Mouse (Mus musculus) brain, embryonic 14.5 days (tissue): ENCODE measurements around the gene Zfp697. TPM values are rescaled to one million over a fixed set of nuclear protein-coding genes. Genes with fewer than 3 reads are reported as not detected.
"Not testable (repeated sequence)": the region's sequence is repeated elsewhere in the genome, so short reads cannot be mapped to it uniquely, and the experiment has no call there.

Experiments
- DNase-seq: peaks from one replicate; pipeline ENCODE4 v3.0.0-alpha.2; 2011; ENCODE audit warnings: low read depth
- CTCF ChIP-seq: fragments of 200-500 bp; IDR thresholded peaks from 2 replicates; pipeline ENCODE4 v1.5.1; 2012; ENCODE audit warnings: inconsistent platforms, mild to moderate bottlenecking, moderate library complexity, borderline replicate concordance; ENCODE audit not compliant: insufficient read depth, insufficient read length; ENCODE audit errors: extremely low read depth
- POLR2A ChIP-seq: fragments of 200-500 bp; IDR thresholded peaks from 2 replicates; pipeline ENCODE4 v1.6.1; 2012; ENCODE audit warnings: mild to moderate bottlenecking, inconsistent platforms, borderline replicate concordance; ENCODE audit not compliant: poor library complexity, insufficient read depth, insufficient read length, severe bottlenecking; ENCODE audit errors: extremely low read depth
- polyA plus RNA-seq: library from polyadenylated mRNA; depleted of rRNA; stranded (reverse); fragments of >200 nt; gene quantifications from 2 replicates; pipeline ENCODE4 v1.2.3, GENCODE M21; 2012

Zfp697 gene
- polyA plus RNA-seq, 1 experiment, result 27.2 TPM

DNA sequence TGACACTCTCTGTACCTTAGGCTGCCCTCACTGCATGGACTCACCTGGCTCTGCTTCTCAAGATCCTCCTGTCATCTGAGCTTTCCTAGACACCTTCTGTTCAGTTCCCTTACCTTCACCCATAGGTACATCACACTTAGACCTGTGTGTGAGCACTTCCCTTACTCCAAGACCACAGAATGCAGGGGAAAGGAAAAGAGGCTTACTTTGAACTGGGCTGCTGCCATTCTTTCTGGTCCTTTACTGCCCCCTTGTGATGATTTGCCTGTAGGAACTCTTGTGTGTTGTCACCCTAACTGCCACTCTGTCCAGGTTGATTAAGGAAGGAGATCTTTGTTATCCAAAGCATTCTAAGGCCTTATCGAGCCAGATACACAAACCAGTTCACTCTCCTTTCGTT is 168.0 kb downstream of the Zfp697 start:
- not testable (repeated sequence) for DNase-seq

DNA sequence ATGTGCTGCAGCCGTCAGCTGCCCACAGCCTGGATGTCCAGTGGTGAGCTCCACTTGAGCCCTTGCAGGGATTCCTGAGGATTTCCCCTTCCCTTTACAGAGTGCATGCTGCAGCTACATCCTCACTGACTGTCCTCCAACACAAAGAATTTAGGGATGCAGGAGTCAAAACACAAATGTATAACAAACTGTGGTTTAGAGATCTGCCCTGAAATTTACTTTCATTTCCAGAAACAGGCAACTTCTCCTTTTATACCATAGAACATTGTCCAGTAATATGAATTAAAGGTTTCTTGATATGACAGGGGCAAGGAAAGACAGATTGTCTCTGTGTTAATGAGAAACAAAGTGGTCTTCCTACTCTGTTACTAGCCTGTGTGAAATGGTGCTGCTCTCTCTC is 168.6 kb downstream of the Zfp697 start:
- not testable (repeated sequence) for DNase-seq

DNA sequence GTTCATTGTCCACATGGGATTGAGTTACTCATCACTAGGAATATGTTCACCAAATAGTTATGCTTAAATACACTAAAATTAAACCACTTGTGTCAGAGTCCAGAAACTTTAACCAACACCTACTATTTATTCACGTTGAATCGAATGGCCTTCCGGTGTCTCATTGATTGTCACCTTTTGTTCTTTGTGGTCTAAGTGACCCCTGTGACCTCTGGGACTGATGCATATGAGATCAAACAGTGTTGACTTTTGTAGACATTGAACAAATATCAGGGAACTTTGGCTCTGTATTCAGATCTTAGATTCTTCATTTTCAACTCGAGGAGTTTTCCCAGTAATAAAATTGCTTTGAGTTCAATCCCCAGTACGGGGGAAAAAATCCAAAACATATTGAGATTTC is 178.4 kb downstream of the Zfp697 start:
- DNase-seq, result not testable (repeated sequence)

DNA sequence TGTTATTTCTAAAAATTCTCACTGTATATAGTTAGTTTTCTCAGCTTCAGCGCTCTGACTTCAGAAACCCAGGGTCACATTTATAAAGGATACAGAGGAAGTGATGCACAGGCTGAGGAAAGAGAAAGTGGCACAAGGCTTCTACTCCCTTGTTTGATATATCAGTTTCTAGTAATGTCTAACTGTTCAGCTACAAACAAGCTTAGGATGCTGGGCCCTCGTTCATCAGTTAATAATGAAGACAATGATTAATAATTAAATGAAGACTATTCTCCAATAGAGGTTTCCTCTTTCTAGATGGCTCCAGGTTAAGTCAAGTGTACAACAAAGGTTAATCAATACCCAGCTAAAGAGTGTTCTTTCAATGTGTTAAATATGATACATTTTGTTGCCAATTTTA is 181.6 kb downstream of the Zfp697 start:
- DNase-seq, result not testable (repeated sequence)

DNA sequence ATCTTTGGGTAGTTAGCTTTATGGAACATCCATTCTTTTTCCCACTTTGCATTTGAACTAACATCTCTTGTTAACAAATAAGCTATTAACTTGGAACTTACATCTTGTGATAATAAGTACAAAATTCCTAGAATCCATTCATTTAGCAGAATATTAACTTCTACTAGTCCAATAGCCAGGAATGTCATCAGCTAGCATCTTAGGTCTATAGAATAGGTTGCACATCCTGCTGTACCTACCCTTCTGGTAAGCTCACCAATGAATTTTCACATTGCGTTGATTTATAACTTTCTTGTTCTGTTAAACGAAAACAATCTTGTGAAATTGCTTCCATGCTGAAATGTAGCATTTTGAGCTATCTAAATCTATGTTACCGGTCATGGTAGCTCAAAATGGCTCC is 182.6 kb downstream of the Zfp697 start:
- DNase-seq, result not testable (repeated sequence)

DNA sequence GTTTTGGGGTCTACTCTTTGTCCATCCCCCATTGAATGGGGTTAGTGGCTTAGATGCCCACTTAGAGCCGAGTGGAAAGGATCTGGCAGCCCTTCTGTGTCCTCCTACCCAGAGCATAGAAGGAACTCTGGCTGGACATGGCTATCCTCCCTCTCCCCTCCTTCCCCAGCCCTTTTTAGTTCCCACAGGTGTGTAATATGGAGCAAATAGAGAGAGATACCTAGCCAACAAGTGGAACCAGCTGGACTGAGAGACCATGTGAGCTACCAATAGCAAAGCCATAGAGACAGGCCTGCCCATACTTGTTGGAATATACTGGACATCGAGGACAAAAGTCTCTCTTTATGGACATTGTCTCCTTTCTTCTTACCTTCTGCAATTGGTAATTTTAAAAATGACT is 185.5 kb downstream of the Zfp697 start:
- DNase-seq, result not testable (repeated sequence)

DNA sequence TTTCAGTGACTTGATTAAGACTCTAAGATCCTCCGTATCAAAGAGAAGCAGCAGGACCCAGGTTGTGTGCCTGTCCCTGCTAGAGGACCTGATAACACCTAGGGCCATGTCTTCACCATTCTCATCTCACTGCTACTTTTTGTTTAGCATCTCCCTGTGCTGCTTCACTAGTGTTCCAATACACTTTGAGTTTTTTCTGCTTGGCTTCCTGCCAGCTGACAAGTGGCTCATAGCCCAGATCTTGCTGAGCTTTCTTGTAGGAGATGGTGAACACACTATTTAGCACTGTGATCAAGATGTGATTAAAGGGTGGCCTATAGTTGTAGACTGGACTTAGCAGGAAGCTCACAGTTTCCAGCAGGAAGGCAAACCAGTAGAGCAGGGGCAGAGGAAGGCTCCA is 198.8 kb downstream of the Zfp697 start:
- DNase-seq, result peak; percentile 67

DNA sequence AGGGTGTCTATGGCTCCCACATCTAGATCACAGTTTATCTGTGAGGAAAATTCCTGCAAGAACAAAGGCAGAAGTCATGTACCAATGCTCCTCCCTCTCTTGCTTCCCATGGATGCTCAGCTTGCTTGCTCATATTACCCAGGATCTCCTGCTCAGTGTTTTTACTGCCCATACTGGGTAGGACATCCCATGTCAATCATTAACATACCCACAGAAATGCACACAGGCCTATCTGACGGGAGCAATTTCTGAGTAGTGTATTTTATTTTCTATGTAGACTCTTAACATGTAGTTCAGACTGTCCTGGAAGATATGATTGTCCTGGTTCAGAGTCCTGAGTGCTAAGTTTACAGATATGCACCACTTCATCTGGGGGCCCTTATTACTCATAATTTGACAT is 199.9 kb downstream of the Zfp697 start:
- not testable (repeated sequence) for DNase-seq

DNA sequence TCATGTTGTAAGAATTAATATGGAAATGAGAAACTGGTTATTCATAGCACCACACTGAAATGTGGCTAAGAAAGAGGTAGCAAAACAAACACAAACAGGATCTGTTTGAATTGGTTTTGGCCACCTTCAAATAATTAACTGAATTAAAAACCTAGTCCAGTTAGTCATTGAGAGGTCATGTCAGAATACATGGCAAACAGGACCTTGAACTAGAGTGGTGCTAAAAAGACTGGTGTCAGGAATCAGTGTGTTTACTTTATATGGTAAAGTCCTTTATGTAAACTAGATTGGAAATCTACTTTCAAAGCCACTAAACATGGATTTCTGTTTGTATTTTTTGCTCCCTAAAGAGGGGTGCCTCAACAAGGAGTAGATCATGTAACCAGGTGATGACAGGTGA is 200.4 kb downstream of the Zfp697 start:
- DNase-seq, result not testable (repeated sequence)

DNA sequence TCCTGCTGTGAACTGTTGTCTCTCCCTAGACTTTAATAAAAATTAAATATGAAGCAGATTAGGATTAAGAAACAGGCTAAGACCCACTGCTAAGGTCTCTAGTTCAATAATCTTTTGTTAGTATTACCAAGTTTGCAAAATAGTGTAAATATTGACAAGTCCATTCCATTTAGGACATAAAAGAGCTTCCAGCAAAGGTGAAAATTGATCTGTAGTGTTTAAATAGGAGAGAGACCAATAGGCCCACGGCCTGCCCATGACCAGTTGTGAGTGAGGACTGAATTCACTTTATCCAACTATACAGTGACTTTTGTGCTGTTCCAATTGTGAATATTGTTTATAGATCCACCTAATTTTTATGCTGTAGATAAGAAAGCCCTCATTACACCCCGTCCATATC is 205.5 kb downstream of the Zfp697 start:
- no peak for DNase-seq
- TF ChIP-seq CTCF (no peak), POLR2A (no peak)

DNA sequence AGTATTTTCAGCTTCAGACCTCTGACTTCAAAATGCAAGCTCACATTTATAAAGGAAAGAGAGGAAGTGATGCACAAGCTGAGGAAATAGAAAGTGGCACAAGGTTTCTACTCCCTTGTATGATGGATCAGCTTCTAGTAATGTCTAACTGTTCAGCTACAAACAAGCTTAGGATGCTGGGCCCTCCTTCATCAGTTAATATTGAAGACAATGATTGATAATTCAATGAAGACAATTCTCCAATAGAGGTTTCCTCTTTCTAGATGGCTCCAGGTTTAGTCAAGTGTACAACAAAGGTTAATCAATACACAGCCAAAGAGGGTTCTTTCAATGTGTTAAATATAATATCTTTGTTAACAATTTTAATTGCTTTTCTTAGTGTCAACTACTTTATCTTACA is 206.4 kb downstream of the Zfp697 start, which contains the start of gene Gm10681:
Gm10681 (minus strand) TSS at position 101 of the 400 bp plus-strand sequence.
- TF ChIP-seq CTCF, result no peak
- TF ChIP-seq POLR2A, result no peak

DNA sequence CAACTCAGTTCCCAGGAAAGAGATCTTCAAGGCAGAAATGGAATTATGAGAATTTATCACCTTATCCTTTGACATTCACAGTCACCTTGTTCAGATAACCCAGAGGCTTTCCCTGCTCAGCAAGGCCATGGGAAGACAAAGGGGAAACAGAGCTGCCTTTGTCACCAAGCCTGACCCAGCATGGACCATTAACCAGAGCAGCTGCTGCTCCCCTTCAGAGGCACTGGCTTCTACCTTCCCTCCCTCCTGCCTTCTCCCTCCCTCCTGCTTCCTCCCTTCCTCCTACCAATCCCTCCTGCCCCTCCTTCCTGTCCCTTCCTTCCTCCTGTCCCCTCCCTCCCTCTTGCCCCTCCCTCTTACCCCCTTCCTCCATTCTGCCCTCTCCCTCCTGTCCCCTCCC is 231.3 kb downstream of the Zfp697 start:
- DNase-seq, result not testable (repeated sequence)

More for the DNA sequence above, 206.4 kb downstream of the Zfp697 start, which contains the start of gene Gm10681:
- DNase-seq, result no peak

DNA sequence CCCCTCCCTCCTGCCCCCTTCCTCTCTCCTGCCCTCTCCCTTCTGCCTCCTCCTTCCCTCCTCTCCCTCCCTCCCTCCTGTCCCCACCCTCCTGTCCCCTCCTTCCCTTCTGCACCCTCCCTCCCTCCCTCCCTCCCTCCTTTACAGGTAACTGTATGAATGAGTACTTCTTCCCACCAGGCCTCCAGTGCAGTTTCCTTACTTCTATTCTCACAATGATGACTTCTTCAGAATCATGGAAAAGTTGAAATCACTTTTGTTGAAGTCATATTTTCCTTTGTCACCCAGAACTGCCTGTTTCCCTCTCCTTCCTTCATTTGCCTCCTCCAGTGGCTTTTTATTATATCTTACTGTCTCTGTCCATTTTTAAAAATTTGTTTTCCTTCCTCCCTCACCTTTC is 231.7 kb downstream of the Zfp697 start:
- TF ChIP-seq POLR2A (no peak), CTCF (no peak)
- DNase-seq, result no peak

DNA sequence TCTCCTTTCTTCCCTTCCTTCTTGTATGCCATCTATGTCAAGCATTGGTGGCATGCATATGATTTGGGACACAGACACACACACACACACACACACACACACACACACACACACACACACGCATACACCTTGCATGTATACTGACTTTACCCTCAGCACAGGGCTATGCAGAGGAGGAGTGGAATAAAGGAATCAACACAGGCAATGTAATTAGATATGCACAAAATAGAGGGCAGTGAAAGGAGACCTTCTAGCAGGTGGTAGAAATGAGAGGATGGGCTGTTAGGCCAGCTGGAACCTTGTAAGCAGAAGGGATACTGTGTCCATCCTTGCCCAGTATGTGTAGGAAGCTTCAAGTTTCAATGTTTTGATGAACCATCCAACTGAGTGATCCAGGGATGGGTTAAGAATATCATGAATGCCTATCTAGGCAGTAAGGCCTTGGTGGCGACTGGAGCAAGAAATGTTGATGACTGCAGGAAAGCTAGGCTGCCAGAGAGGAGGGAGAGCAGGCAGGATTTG is 232.2 kb downstream of the Zfp697 start:
- DNase-seq, result not testable (repeated sequence)

DNA sequence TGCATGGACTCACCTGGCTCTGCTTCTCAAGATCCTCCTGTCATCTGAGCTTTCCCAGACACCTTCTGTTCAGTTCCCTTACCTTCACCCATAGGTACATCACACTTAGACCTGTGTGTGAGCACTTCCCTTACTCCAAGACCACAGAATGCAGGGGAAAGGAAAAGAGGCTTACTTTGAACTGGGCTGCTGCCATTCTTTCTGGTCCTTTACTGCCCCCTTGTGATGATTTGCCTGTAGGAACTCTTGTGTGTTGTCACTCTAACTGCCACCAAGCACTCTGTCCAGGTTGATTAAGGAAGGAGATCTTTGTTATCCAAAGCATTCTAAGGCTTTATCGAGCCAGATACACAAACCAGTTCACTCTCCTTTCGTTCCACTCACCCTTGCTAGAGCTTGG is 234.0 kb downstream of the Zfp697 start:
- not testable (repeated sequence) for DNase-seq

DNA sequence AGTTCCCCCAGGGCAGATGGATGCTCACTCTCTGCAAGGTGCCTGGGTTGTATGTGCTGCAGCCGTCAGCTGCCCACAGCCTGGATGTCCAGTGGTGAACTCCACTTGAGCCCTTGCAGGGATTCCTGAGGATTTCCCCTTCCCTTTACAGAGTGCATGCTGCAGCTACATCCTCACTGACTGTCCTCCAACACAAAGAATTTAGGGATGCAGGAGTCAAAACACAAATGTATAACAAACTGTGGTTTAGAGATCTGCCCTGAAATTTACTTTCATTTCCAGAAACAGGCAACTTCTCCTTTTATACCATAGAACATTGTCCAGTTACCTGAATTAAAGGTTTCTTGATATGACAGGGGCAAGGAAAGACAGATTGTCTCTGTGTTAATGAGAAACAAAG is 234.5 kb downstream of the Zfp697 start:
- DNase-seq, result not testable (repeated sequence)

DNA sequence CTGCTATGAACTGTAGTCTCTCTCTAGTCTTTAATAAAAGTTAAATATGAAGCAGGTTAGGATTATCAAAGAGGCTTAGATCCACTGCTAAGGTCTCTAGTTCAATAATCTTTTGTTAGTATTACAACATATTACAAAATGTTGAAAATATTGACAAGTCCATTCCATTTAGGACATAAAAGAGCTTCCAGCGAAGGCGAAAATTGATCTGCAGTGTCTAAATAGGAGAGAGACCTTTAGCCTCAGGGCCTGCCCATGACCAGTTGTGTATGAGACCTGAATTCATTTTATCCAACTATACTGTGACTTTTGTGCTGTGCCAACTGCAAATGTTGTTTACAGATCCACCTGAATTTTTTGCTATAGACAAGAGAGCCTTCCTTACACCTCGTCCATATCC is 247.4 kb downstream of the Zfp697 start:
- TF ChIP-seq CTCF, result no peak
- TF ChIP-seq POLR2A, result no peak
- DNase-seq, result no peak
